Mouse (Mus musculus): ENCODE results near the gene Chrm3. TPM values are rescaled to one million over a fixed set of nuclear protein-coding genes. Genes with fewer than 3 reads are reported as not detected.

Gene Chrm3
- polyA plus RNA-seq, 1 experiment from 2014 or later, result 2.5 TPM

DNA sequence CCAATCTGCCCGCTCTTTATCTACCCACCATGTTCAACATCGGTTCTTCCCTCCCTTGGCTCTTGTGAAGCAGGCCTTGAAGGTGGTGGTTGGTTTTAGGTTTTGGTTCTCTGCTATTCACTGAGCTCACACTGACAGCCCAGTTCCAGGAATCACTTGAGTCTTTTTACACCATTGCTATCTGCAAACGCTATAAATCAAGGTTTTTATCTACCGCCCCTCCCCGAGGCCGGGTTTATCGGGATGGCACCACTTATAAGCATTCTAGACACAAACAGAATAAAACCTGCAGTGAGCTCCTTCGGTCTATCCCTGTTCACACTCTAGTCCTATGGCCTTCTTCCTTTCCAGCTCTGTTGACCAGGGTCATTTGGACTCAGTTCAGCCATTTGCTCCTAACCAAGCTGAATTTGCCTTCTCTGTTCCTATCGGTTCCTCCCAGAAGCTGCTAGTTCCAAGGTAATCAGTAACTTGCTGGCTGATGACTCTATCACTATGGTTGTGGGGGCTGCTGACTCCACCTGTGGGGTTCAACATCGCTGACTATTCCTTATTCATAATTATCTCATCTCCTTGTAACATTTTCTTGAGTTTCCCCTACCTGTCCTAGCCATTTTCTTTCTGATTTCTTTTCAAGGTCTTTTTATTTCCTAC, 291.6 kb downstream of the Chrm3 start:
- Histone ChIP-seq H3K4me1 (replicated peaks) (no peaks in the 10 kb centered on the region), H3K27me3 (no peaks in the 10 kb centered on the region), H3K36me3 (no peaks in the 10 kb centered on the region), H3K27ac (no peak overlapping the region), H3K9ac (replicated peaks) (no peak overlapping the region), H3K4me3 (replicated peaks) (no peak overlapping the region), H3K4me2 (no peak overlapping the region), H3K9me3 (no peaks in the 10 kb centered on the region)
- no peak for ATAC-seq (ENCODE audit: insufficient number of reproducible peaks, insufficient read depth, low FRiP score, low TSS enrichment, low read depth)
- 91% methylated on average over 10 of the region's 10 CpGs for WGBS

DNA sequence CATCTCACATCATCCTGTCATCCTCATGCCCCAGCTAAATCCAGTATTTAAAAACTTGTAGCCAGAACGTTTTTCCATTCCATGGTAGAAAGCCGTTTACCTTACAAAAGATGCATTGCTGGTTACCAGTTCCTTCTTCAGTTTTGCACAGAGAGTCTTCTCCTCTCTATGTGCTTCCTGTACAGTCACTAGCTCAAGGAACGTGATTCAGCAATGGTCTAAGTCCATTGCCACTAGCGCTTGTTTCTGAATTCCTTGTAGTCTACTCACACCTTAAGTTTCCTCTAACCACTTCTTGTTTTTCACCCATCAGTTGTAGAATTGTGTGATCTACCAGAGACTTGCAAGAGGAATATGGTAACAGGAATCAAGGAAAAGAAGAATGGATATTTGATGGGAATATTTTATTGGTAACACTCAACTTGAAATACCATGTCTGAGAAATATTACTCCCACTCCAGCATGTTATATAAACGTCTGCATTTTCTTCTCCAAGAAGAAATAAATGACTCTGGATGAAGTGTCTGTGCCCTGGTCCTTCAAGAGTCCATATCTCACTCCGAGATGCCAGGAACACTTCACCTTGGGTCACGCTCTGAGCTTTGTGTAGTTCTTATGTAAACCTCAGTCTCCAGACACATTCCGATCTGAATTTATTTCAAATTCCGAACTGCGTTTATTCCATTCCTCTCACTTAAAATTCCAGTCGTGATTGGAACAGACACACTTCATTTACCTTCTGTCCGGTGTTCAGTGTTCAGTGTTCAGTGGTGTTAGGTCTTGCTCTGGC, 293.6 kb downstream of the Chrm3 start:
- 85% methylated on average over 12 of the region's 12 CpGs for WGBS

DNA sequence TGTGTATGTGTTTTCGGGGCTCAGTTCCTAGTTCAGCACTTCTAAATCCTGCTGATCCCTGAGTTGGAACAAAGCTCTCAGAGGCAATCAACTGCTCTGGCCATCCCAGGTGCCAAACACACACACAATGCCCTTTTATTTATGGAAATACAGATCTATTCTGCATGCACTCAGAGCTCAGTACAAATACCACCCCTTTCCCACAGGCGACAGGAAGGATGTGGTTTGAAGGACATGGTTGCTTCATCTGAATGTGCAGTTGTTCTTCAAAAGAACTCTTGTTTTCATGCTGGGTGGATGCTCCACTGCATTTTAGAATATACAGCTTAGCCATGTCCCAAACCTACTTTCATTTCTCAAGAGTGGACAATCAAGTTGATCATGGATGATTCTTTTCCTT, 294.9 kb downstream of the Chrm3 start:
- H3K36me3 ChIP-seq, result no peaks in the 10 kb centered on the region
- no peaks in the 10 kb centered on the region for H3K27me3 ChIP-seq
- no peak overlapping the region for H3K4me3 ChIP-seq (replicated peaks)
- H3K9ac ChIP-seq (replicated peaks), result no peak overlapping the region
- H3K4me1 ChIP-seq (replicated peaks), result no peaks in the 10 kb centered on the region
- ATAC-seq (ENCODE audit: insufficient number of reproducible peaks, insufficient read depth, low FRiP score, low TSS enrichment, low read depth), result no peak
- WGBS, result 89% methylated on average over 2 of the region's 2 CpGs
- no peak overlapping the region for H3K4me2 ChIP-seq
- no peak overlapping the region for H3K27ac ChIP-seq
- H3K9me3 ChIP-seq, result no peaks in the 10 kb centered on the region

More for the DNA sequence above, 293.6 kb downstream of the Chrm3 start:
- Histone ChIP-seq H3K9me3 (no peaks in the 10 kb centered on the region), H3K36me3 (no peaks in the 10 kb centered on the region), H3K9ac (replicated peaks) (no peak overlapping the region), H3K27ac (no peak overlapping the region), H3K4me3 (replicated peaks) (no peak overlapping the region), H3K4me1 (replicated peaks) (no peaks in the 10 kb centered on the region), H3K27me3 (no peaks in the 10 kb centered on the region), H3K4me2 (no peak overlapping the region)
- no peak for ATAC-seq (ENCODE audit: insufficient number of reproducible peaks, insufficient read depth, low FRiP score, low TSS enrichment, low read depth)

DNA sequence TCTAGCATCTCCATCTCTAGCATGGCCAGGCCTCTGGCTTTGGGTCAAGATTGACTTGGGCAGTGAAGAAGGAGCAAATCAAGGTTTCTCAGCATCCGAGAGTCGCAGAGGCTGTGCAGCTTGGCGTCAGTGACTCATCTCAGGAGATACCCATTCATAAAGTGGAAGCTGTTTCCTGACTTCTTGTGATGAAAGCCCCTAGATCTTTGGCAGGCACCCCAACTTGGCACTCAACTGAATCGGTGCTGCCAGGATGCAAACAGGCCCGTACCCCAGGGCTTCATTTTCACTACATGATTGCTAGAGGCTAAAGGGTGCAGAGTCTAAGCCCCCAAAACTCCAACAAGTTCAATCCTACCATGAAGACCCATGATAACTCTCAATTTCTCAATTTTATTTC, 298.0 kb downstream of the Chrm3 start:
- whole genome bisulfite sequencing, result 85% methylated on average over 5 of the region's 5 CpGs
- H3K27me3 ChIP-seq, result no peaks in the 10 kb centered on the region

DNA sequence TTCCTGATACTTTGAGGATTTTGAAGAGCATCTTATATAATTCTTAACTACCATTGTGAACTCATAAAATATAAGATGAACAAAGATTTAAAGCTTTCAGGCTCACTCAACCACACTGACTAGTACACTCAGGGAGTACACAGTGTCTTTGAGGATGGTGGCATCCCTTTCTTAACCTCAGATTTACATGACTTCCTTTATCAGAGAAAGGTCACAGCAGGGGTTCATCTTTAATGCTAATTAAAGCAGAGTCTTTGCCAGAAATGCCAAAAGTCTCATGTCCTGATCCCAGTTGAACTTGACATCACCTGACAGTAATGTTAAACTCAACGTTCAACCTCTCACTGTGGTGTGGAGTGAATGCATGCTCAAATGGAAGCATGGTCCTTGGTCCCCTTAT, 301.7 kb downstream of the Chrm3 start:
- no peak for ATAC-seq (ENCODE audit: insufficient number of reproducible peaks, insufficient read depth, low FRiP score, low TSS enrichment, low read depth)
- WGBS, result 63% methylated on average over 1 of the region's 1 CpGs
- no peaks in the 10 kb centered on the region for H3K27me3 ChIP-seq
- no peaks in the 10 kb centered on the region for H3K9me3 ChIP-seq
- H3K9ac ChIP-seq (replicated peaks), result no peak overlapping the region
- H3K4me2 ChIP-seq, result no peak overlapping the region
- H3K27ac ChIP-seq, result no peak overlapping the region
- no peaks in the 10 kb centered on the region for H3K36me3 ChIP-seq
- H3K4me1 ChIP-seq (replicated peaks), result no peaks in the 10 kb centered on the region
- no peak overlapping the region for H3K4me3 ChIP-seq (replicated peaks)

More for the DNA sequence above, 298.0 kb downstream of the Chrm3 start:
- H3K27ac ChIP-seq, result no peak overlapping the region
- H3K4me1 ChIP-seq (replicated peaks), result no peaks in the 10 kb centered on the region
- no peak overlapping the region for H3K4me2 ChIP-seq
- no peaks in the 10 kb centered on the region for H3K36me3 ChIP-seq
- no peak overlapping the region for H3K4me3 ChIP-seq (replicated peaks)
- no peak overlapping the region for H3K9ac ChIP-seq (replicated peaks)
- ATAC-seq (ENCODE audit: insufficient number of reproducible peaks, insufficient read depth, low FRiP score, low TSS enrichment, low read depth), result no peak
- H3K9me3 ChIP-seq, result no peaks in the 10 kb centered on the region

DNA sequence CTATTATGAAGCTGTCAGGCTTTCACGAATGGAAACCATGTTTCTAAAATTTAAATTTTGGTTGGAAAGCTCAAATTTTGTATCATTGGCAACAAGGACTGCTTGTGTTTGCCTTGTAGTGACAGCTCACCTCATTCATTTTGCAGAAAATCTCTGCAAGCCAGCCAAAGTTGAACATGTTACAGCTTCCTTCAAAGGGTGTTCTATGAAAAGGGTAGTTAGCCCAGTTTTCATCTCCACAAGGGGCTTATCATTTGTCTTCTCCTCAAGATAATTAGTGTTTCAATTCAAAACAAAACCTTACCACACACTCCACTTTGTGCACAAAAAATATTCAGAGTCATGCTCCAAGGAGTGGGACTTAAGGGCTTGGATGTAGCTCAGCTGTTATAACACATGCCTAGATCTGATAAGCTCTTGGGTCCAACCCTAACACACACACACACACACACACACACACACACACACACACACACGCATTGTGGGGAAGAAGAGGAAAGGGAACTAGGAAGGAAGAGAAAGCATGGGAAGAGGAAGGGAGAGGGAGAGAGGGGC, 302.9 kb downstream of the Chrm3 start:
- Histone ChIP-seq H3K36me3 (no peaks in the 10 kb centered on the region), H3K4me2 (no peak overlapping the region), H3K9me3 (no peaks in the 10 kb centered on the region), H3K9ac (replicated peaks) (no peak overlapping the region), H3K27ac (no peak overlapping the region), H3K4me3 (replicated peaks) (no peak overlapping the region), H3K27me3 (no peaks in the 10 kb centered on the region), H3K4me1 (replicated peaks) (no peaks in the 10 kb centered on the region)
- WGBS, result 89% methylated on average over 2 of the region's 2 CpGs
- no peak for ATAC-seq (ENCODE audit: insufficient number of reproducible peaks, insufficient read depth, low FRiP score, low TSS enrichment, low read depth)

DNA sequence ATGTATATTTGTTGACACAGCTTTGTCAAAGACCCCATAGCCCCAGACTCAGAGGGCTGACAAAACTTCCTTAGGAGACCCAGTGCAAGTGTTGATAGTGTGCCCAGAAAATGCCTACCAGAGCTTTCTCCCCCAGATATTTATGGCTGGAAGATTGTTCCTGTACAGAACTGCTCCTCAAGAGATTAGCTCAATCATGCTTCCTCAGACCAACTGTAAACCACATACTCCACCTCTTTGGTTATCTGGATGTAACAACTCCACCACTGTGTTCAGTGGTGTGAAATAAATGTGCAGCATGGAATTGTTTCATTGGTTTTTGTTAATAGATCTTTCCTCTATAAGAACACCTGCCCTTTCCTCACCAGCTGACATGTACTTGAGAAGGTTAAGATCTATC, 306.6 kb downstream of the Chrm3 start:
- Histone ChIP-seq H3K9ac (replicated peaks) (no peak overlapping the region), H3K27me3 (no peaks in the 10 kb centered on the region), H3K27ac (no peak overlapping the region), H3K4me2 (no peak overlapping the region), H3K36me3 (no peaks in the 10 kb centered on the region), H3K4me3 (replicated peaks) (no peak overlapping the region), H3K4me1 (replicated peaks) (no peaks in the 10 kb centered on the region), H3K9me3 (no peaks in the 10 kb centered on the region)
- ATAC-seq (ENCODE audit: insufficient number of reproducible peaks, insufficient read depth, low FRiP score, low TSS enrichment, low read depth), result no peak

DNA sequence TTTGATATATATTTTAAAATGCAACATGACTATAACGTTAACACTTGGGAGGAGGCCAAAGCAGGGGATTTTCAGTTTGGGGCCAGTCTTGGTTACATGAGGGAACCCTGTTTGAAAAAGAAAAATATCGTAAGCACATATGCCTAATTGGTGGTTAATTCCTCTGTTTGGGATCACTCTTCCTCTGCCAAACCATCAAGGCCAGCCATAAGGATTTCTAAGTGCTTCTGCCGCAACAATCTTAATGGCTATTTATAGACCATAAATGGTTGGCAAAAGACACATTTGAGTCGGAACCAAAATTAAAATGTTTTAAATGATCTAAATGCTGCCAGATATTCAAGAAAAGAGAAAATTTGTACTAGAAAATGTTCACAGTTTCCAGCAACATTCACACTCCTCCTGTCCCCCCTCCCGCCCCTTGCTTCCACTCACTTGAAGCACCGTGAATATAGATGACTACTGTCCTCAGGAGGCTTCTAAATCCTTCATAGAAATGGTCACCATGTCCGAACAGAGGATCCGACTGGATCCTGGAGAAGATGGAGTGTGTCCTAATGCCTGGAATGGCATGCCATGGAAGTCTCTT, 307.3 kb downstream of the Chrm3 start:
- no peak overlapping the region for H3K4me3 ChIP-seq (replicated peaks)
- no peak overlapping the region for H3K4me2 ChIP-seq
- H3K27me3 ChIP-seq, result no peaks in the 10 kb centered on the region
- H3K9me3 ChIP-seq, result no peaks in the 10 kb centered on the region
- WGBS, result 85% methylated on average over 8 of the region's 8 CpGs
- H3K36me3 ChIP-seq, result no peaks in the 10 kb centered on the region
- H3K4me1 ChIP-seq (replicated peaks), result no peaks in the 10 kb centered on the region
- no peak for ATAC-seq (ENCODE audit: insufficient number of reproducible peaks, insufficient read depth, low FRiP score, low TSS enrichment, low read depth)
- no peak overlapping the region for H3K9ac ChIP-seq (replicated peaks)
- H3K27ac ChIP-seq, result no peak overlapping the region

DNA sequence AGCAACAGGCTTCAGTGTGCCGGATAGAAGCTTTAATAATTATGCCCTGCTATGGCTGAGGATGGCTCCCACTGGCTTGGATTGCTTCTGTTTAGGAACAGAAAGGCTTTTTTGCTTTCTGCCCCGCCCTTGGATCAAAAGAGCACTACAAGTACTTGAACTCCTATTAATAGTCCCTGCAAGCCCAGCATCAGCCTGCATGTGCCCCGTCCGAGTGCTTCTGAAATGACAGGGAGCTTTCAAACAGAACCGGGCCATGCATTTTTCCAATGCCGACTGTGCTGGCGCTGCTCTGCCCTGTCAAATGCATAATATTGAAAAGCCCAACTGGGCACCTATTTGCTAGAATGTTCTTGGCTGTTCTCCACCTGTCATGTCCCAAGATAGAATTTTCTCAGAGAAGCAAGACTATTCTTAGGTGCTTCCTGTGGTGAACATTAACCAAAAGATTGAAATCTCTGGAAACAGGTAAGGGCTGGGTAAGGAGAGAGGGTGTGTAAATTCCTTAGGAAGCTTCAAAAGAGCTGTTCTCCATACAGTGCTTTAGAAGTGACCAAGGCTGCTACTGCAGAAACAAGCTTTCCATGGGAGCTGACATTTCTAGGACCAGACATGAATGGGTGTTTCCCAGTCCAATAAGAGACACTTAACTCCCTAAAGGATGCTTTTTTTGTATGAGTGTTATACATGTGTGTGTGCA, 314.8 kb downstream of the Chrm3 start:
- no peak overlapping the region for H3K4me3 ChIP-seq (replicated peaks)
- H3K27ac ChIP-seq, result no peak overlapping the region
- H3K27me3 ChIP-seq, result no peaks in the 10 kb centered on the region
- no peak overlapping the region for H3K9ac ChIP-seq (replicated peaks)
- WGBS, result 82% methylated on average over 7 of the region's 7 CpGs
- H3K36me3 ChIP-seq, result no peaks in the 10 kb centered on the region
- no peaks in the 10 kb centered on the region for H3K9me3 ChIP-seq
- no peaks in the 10 kb centered on the region for H3K4me1 ChIP-seq (replicated peaks)
- no peak overlapping the region for H3K4me2 ChIP-seq
- no peak for ATAC-seq (ENCODE audit: insufficient number of reproducible peaks, insufficient read depth, low FRiP score, low TSS enrichment, low read depth)

DNA sequence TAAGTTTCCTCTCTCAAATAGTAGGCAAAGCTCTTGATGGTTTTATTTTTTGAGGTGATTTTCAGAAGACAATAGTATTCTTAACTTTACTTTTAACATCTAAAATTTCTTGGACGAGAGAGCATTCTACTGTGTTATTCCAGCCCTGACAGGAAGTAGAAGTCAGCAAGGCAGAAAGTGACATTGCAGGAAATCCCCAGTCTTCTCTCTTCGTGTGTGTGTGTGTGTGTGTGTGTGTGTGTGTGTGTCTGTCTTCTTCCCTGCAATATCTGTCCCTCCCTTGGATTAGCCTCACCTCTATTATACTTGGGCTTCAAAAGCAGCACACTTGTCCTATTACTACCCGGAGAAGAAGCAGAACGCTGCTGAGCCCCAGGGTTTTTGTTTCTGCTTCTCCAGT, 316.6 kb downstream of the Chrm3 start:
- Histone ChIP-seq H3K9me3 (no peaks in the 10 kb centered on the region), H3K4me3 (replicated peaks) (no peak overlapping the region), H3K27ac (no peak overlapping the region), H3K4me2 (no peak overlapping the region), H3K4me1 (replicated peaks) (no peaks in the 10 kb centered on the region), H3K9ac (replicated peaks) (no peak overlapping the region), H3K27me3 (no peaks in the 10 kb centered on the region), H3K36me3 (no peaks in the 10 kb centered on the region)
- WGBS, result 67% methylated on average over 4 of the region's 4 CpGs
- ATAC-seq (ENCODE audit: insufficient number of reproducible peaks, insufficient read depth, low FRiP score, low TSS enrichment, low read depth), result no peak

Data from limb, embryonic 12.5 days (tissue).